Mouse (Mus musculus): ENCODE results near the gene Zfp820. TPM values are rescaled to one million over a fixed set of nuclear protein-coding genes. Genes with fewer than 3 reads are reported as not detected.
A peak's percentile ranks its signal among the peaks of the same experiment; 100 is the strongest.
"Not testable (repeated sequence)": the region's sequence is repeated elsewhere in the genome, so short reads cannot be mapped to it uniquely, and the experiment has no call there.

The Zfp820 gene
- polyA plus RNA-seq (2017; shearing (Covaris generic)) = under 1 TPM; 0.15 to 0.50 TPM

- ATAC-seq = peak; percentile 32
These were observed at the start of gene Zfp820 for GRCm38 (mm10) chr17:21845545-21846321. TSS of gene Zfp820 (minus strand) at chr17:21845772.

DNA sequence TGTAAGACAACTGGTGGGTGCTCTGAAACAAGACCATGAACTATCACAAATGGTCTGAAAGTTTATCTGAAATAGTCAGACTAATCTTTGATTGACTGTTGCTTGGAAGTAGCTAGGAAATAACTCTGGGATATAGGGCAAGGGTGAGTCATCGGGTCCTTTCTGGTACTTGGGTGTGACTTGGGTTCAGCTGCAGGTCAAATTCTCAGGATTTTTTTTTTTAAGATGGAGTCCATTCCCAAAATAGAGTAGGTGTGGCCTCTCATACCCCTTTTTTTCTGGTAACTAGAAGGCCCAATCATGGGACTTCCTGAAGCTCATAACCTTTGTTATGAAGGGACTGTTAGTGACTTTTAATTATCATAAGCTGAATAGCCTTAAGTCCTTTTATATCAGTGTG is 25.7 kb upstream of the Zfp820 start:
- no peak for ATAC-seq

DNA sequence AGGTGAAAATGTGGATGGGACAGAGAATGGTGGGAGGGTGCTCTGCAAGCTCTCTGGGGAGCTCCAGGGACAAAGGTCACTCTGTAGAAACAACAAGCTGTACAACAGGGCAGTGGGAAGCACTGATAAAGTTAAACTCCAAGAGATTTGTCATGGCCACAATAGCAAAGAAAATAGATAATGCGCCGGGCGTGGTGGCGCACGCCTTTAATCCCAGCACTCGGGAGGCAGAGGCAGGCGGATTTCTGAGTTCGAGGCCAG is 680 bp upstream of the Zfp820 start:
- ATAC-seq = not testable (repeated sequence)

DNA sequence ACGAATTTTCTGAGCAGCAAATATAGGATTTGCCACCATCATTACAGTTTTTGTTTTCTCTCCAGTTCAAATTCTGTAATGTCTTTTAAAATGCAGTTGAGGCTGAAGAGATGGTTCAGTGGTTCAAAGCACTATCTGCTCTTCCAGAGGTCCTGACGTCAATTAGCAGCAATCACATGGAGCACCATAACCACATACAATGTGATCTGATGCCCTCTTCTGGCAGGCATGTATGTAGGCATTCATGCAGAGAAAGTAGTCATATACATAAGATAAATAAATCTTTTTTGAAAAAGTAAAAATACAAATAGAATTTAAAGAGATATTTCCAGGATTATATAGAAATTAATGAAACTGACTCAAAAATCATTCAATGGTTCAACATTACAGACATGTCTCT is 7.1 kb downstream of the Zfp820 start:
- ATAC-seq = no peak

- not testable (repeated sequence) for ATAC-seq
These were observed 44.2 kb downstream of the Zfp820 start for GRCm38 (mm10) chr17:21801373-21801772.

DNA sequence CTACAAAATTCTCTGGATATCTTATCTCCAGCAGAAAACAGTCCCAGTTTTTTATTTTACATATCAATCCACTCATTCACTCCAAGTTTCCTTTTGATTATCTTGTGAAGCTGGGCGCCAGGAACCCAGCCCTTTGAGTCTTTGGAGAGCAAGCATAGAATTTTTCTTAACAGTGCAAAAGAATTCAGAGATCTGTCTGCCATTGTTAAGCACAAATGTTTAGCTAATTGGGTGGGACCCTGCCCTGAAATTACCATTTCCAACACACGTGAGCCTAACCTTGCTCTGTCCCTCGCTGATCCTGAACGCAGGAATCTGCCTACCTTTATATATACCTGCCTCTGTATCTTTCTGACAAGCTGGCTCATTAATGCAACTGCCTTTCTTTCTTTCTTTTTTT is 53.3 kb downstream of the Zfp820 start:
- ATAC-seq = no peak

DNA sequence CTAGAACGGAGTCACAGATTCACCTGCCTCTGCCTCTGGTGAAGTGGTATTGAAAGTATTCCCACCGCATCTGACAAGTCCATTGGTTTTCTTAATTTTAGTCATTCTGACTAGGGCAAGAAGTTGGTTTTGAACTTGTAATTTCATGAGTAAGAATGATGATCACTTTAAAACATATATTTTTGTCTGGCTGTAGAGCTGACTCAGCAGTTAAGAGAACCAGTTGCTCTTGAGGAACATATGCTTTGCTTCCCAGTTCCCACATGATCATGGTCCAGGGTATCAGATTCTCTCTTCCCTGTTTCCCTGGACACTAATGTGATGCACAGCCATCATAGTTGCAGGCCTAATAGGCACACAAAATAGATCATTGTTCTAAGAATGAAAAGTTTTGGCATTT is 75.2 kb downstream of the Zfp820 start:
- ATAC-seq = no peak

Other genes starting within 250 kb of the Zfp820 start
- 10 to 100 TPM in 1 of 2 experiments, 1 to 10 TPM in 1; 7.5 to 11.4 TPM for gene Zfp983, start 195.1 kb downstream of the Zfp820 start, polyA plus RNA-seq (2017; shearing (Covaris generic))
- 10 to 100 TPM; 12.6 to 12.8 TPM for gene Gm10226, start 153.9 kb downstream of the Zfp820 start, polyA plus RNA-seq (2017; shearing (Covaris generic))
- 1 to 10 TPM; 4.7 to 5.3 TPM for gene Zfp760, start 138.0 kb downstream of the Zfp820 start, polyA plus RNA-seq (2017; shearing (Covaris generic))
- gene Zfp229, start 115.0 kb downstream of the Zfp820 start, polyA plus RNA-seq (2017; shearing (Covaris generic)) = under 1 TPM; 0.32 TPM
- gene Zfp995, start 64.2 kb upstream of the Zfp820 start, polyA plus RNA-seq (2017; shearing (Covaris generic)) = 10 to 100 TPM; 11.8 to 12.2 TPM
- 10 to 100 TPM; 33.7 to 36.0 TPM for gene Zfp942, start 116.7 kb upstream of the Zfp820 start, polyA plus RNA-seq (2017; shearing (Covaris generic))
- 10 to 100 TPM; 16.2 to 17.1 TPM for gene Zfp943, start 116.8 kb upstream of the Zfp820 start, polyA plus RNA-seq (2017; shearing (Covaris generic))